Mouse (Mus musculus) liver, embryonic 11.5 days (tissue): ENCODE results near the gene Zbtb24. TPM values are rescaled to one million over a fixed set of nuclear protein-coding genes. Genes with fewer than 3 reads are reported as not detected.

ENCODE experiments used
- ATAC-seq: fragments of 200-750 bp; cut with Nextera tagmentation; replicated peaks from 2 replicates; pipeline ENCODE4 v1.8.0; 2017; ENCODE audit warnings: moderate number of reproducible peaks, mild to moderate bottlenecking, moderate TSS enrichment, moderate library complexity; ENCODE audit not compliant: low FRiP score
- DNase-seq: peaks from one replicate; pipeline ENCODE4 v3.0.0-alpha.2; 2017; ENCODE audit warnings: low spot score
- H3K27ac ChIP-seq: fragments of 300-500 bp; sonication (generic); 2 replicates; pipeline ENCODE4 v1.5.1; 2014; ENCODE audit warnings: mild to moderate bottlenecking, low read depth, low read length, control low read depth
- H3K27me3 ChIP-seq: fragments of 300-500 bp; sonication (generic); replicated peaks from 2 replicates; pipeline ENCODE4 v1.6.1; 2014; ENCODE audit warnings: low read length, mixed read lengths; ENCODE audit not compliant: control insufficient read depth, insufficient read depth
- H3K36me3 ChIP-seq: fragments of 300-500 bp; sonication (generic); 2 replicates; pipeline ENCODE4 v1.6.1; 2014; ENCODE audit warnings: mild to moderate bottlenecking, low read length, moderate library complexity, mixed read lengths; ENCODE audit not compliant: control insufficient read depth, insufficient read depth
- H3K4me1 ChIP-seq: fragments of 300-500 bp; sonication (generic); replicated peaks from 2 replicates; pipeline ENCODE4 v1.6.1; 2014; ENCODE audit warnings: low read length, mixed read lengths; ENCODE audit not compliant: control insufficient read depth, insufficient read depth
- H3K4me2 ChIP-seq: fragments of 300-500 bp; sonication (generic); 2 replicates; pipeline ENCODE4 v1.6.1; 2014; ENCODE audit warnings: mild to moderate bottlenecking, control low read depth, moderate library complexity
- H3K4me3 ChIP-seq: fragments of 300-500 bp; sonication (generic); 2 replicates; pipeline ENCODE4 v1.5.1; 2014; ENCODE audit warnings: low read depth, low read length, control low read depth
- H3K9ac ChIP-seq: fragments of 300-500 bp; sonication (generic); 2 replicates; pipeline ENCODE4 v1.6.1; 2014; ENCODE audit warnings: low read depth, low read length, control low read depth
- H3K9me3 ChIP-seq: fragments of 300-500 bp; sonication (generic); 2 replicates; pipeline ENCODE4 v1.6.1; 2016; ENCODE audit warnings: low read length, inconsistent platforms, mixed read lengths; ENCODE audit not compliant: control insufficient read depth
- WGBS: fragments of 180-500 bp; shearing (Covaris S2); extraction: QIAGEN DNeasy Blood & Tissue Kit; methylation state at CpG from one replicate; pipeline ENCODE4 v1.1.7; 2014; 5-methylcytosine and 5-hydroxymethylcytosine counted together
- polyA plus RNA-seq: library from polyadenylated mRNA; unstranded; fragments of >200 nt; fragmentation: Nextera tagmentation; extraction: Ambion mirVana; gene quantifications from 2 replicates; pipeline ENCODE4 v1.2.1, GENCODE M21; 2014

Zbtb24 gene
- polyA plus RNA-seq, 1 experiment from 2014 or later: 10.8 TPM

DNA sequence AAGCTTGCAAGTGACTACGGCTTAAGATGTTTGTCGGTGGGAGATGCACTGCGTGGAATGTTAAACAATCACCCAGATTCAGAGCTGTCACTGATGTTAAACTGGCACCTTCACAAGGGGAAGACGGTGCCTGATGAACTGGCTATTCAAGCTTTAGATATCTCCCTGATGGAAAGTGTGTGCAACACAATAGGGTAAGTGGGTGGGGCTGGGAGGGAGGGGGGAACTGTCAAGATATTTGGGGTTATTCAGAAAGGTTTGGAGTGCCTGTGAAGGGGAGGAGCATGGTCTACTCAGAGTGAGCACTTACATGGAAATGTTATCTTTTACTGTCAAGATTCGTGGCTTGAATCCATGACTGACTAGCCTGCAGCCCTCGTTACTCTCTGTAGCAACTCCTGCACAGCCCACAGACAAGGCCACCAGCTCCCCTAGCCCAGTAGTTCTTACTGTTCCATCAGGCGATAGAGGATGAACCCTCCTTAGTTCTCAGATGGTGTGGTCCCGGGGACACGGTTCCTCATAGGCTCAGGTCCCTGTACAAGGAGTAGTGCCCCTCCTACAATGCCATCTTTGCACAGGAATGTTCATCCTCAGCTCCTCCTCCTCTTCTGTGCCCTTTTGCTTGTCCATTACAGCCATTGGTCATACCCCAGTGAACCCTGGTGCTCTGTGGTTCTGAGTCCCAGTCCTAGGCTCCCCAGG is 29.5 kb upstream of the Zbtb24 start:
- H3K27me3 ChIP-seq: no peaks in the 10 kb centered on the region
- no peak overlapping the region for H3K9ac ChIP-seq

GRCm38 (mm10) chr10:41423681-41424080 is 26.5 kb upstream of the Zbtb24 start:
- DNase-seq (no peak), ATAC-seq (no peak)
- Histone ChIP-seq H3K27ac (no peak overlapping the region), H3K4me2 (no peak overlapping the region), H3K36me3 (no peaks in the 10 kb centered on the region), H3K4me1 (no peaks in the 10 kb centered on the region), H3K9ac (no peak overlapping the region), H3K9me3 (no peaks in the 10 kb centered on the region), H3K27me3 (no peaks in the 10 kb centered on the region), H3K4me3 (no peak overlapping the region)
- 85% methylated on average over 2 of the region's 2 CpGs for WGBS

More for the DNA sequence above, 29.5 kb upstream of the Zbtb24 start:
- Histone ChIP-seq H3K4me2 (no peak overlapping the region), H3K4me1 (no peaks in the 10 kb centered on the region), H3K9me3 (no peaks in the 10 kb centered on the region), H3K4me3 (no peak overlapping the region), H3K27ac (no peak overlapping the region), H3K36me3 (no peaks in the 10 kb centered on the region)
- WGBS: 63% methylated on average over 9 of the region's 9 CpGs
- DNase-seq: no peak
- ATAC-seq: no peak

- Histone ChIP-seq H3K4me3 (no peak overlapping the region), H3K27ac (no peak overlapping the region), H3K36me3 (no peaks in the 10 kb centered on the region), H3K9me3 (no peaks in the 10 kb centered on the region), H3K9ac (no peak overlapping the region), H3K4me1 (no peaks in the 10 kb centered on the region), H3K4me2 (no peak overlapping the region), H3K27me3 (no peaks in the 10 kb centered on the region)
- DNase-seq (no peak), ATAC-seq (no peak)
- WGBS: 55% methylated on average over 6 of the region's 6 CpGs
Measured at GRCm38 (mm10) chr10:41426368-41426767, 23.8 kb upstream of the Zbtb24 start.

GRCm38 (mm10) chr10:41434624-41435023 is 15.6 kb upstream of the Zbtb24 start:
- H3K36me3 ChIP-seq: no peaks in the 10 kb centered on the region
- no peak overlapping the region for H3K27ac ChIP-seq
- no peaks in the 10 kb centered on the region for H3K4me1 ChIP-seq
- H3K4me3 ChIP-seq: no peak overlapping the region
- DNase-seq (no peak), ATAC-seq (no peak)
- H3K9me3 ChIP-seq: no peaks in the 10 kb centered on the region
- H3K4me2 ChIP-seq: no peak overlapping the region
- WGBS: 26% methylated on average over 4 of the region's 4 CpGs
- no peak overlapping the region for H3K9ac ChIP-seq
- no peaks in the 10 kb centered on the region for H3K27me3 ChIP-seq

- Histone ChIP-seq H3K27me3 (no peaks in the 10 kb centered on the region), H3K36me3 (no peaks in the 10 kb centered on the region), H3K4me3 (no peak overlapping the region), H3K4me2 (no peak overlapping the region), H3K27ac (no peak overlapping the region), H3K9me3 (no peaks in the 10 kb centered on the region), H3K9ac (no peak overlapping the region), H3K4me1 (no peaks in the 10 kb centered on the region)
- DNase-seq (no peak), ATAC-seq (no peak)
- 33% methylated on average over 3 of the region's 3 CpGs for WGBS
Measured at GRCm38 (mm10) chr10:41435141-41435540, 15.0 kb upstream of the Zbtb24 start.

- no peak overlapping the region for H3K4me2 ChIP-seq
- ATAC-seq (no peak), DNase-seq (no peak)
- peaks cover 10% of the 10 kb centered on the region; the same call in 1 of the 2 replicates for H3K36me3 ChIP-seq
- no peak overlapping the region for H3K9ac ChIP-seq
- no peak overlapping the region for H3K27ac ChIP-seq
- peaks cover 19% of the 10 kb centered on the region for H3K4me1 ChIP-seq
- WGBS: 50% methylated on average over 1 of the region's 1 CpGs
- no peaks in the 10 kb centered on the region for H3K9me3 ChIP-seq
- no peak overlapping the region for H3K4me3 ChIP-seq
- H3K27me3 ChIP-seq: no peaks in the 10 kb centered on the region
Measured at GRCm38 (mm10) chr10:41448216-41448615, 2.0 kb upstream of the Zbtb24 start.

GRCm38 (mm10) chr10:41449684-41450083 is 499 bp upstream of the Zbtb24 start:
- no peaks in the 10 kb centered on the region for H3K27me3 ChIP-seq
- H3K4me1 ChIP-seq: peaks cover 19% of the 10 kb centered on the region
- H3K9ac ChIP-seq: peak overlapping the region; percentile 79
- H3K9me3 ChIP-seq: no peaks in the 10 kb centered on the region
- DNase-seq (no peak), ATAC-seq (peak; percentile 42)
- peak overlapping the region; percentile 82 for H3K4me3 ChIP-seq
- 17% methylated on average over 14 of the region's 14 CpGs for WGBS
- H3K27ac ChIP-seq: peak overlapping the region; percentile 62
- peaks cover 10% of the 10 kb centered on the region; the same call in 1 of the 2 replicates for H3K36me3 ChIP-seq
- peak overlapping the region; percentile 71 for H3K4me2 ChIP-seq

GRCm38 (mm10) chr10:41450780-41451522 is 768 bp downstream of the Zbtb24 start:
- Histone ChIP-seq H3K9me3 (no peaks in the 10 kb centered on the region), H3K4me2 (peak overlapping the region; percentile 71), H3K4me3 (peak overlapping the region; percentile 82), H3K36me3 (peaks cover 16% of the 10 kb centered on the region; the same call in 1 of the 2 replicates), H3K27ac (no peak overlapping the region), H3K27me3 (no peaks in the 10 kb centered on the region), H3K4me1 (peaks cover 19% of the 10 kb centered on the region), H3K9ac (peak overlapping the region; percentile 79)
- 52% methylated on average over 18 of the region's 18 CpGs for WGBS
- ATAC-seq: no peak; the same call in 1 of the 2 replicates
- no peak for DNase-seq
